Mouse (Mus musculus) CH12.LX (cell line): Measurements from ENCODE around the gene Ergic1.

Experiments used
- CTCF ChIP-seq, 2 experiments: IDR thresholded peaks in 1 of 2; conservative IDR thresholded peaks in 1 of 2; 2 replicates each; pipeline ENCODE4 v1.5.1; 2011 to 2012; ENCODE audit warnings: low read depth in 2 of 2, low read length in 2 of 2, improper control_type of control experiment in 1 of 2, inconsistent platforms in 1 of 2, mild to moderate bottlenecking in 1 of 2, moderate library complexity in 1 of 2
- EP300 ChIP-seq: IDR thresholded peaks from 2 replicates; pipeline ENCODE4 v1.6.1; 2011; ENCODE audit warnings: low read length, improper control_type of control experiment
- MAZ ChIP-seq: IDR thresholded peaks from 2 replicates; pipeline ENCODE4 v1.6.1; 2012; ENCODE audit warnings: low read depth, mild to moderate bottlenecking, inconsistent platforms, low read length, improper control_type of control experiment, moderate library complexity
- MEF2A ChIP-seq: IDR thresholded peaks from 2 replicates; pipeline ENCODE4 v1.6.1; 2014; ENCODE audit warnings: low read depth, mild to moderate bottlenecking, inconsistent platforms, low read length, improper control_type of control experiment, borderline replicate concordance
- TCF12 ChIP-seq: IDR thresholded peaks from 2 replicates; pipeline ENCODE4 v1.6.1; 2014; ENCODE audit warnings: low read depth, mild to moderate bottlenecking, inconsistent platforms, low read length, improper control_type of control experiment
- UBTF ChIP-seq: IDR thresholded peaks from 2 replicates; pipeline ENCODE4 v1.6.1; 2012; ENCODE audit warnings: low read depth, mild to moderate bottlenecking, inconsistent platforms, low read length, improper control_type of control experiment, moderate library complexity
- USF1 ChIP-seq: IDR thresholded peaks from 2 replicates; pipeline ENCODE4 v1.6.1; 2014; ENCODE audit warnings: low read depth, mild to moderate bottlenecking, inconsistent platforms, low read length, improper control_type of control experiment
- ZC3H11A ChIP-seq: IDR thresholded peaks from 2 replicates; pipeline ENCODE4 v1.6.1; 2012; ENCODE audit warnings: low read depth, mild to moderate bottlenecking, inconsistent platforms, low read length, improper control_type of control experiment

- TF ChIP-seq UBTF (no peak), CTCF (conservative IDR thresholded peaks at IDR 0.05 in 1 of 2, IDR thresholded peaks at IDR 0.05 in 1 of 2; ENCODE audit: low read depth in 2 of 2, low read length in 2 of 2) (no peak), TCF12 (no peak), ZC3H11A (no peak), USF1 (no peak), MAZ (no peak), EP300 (no peak), MEF2A (no peak)
Measured at GRCm38 (mm10) chr17:26600913-26601447, 39.7 kb downstream of the Ergic1 start.
